Mouse (Mus musculus): ENCODE measurements around the gene Rfc1. TPM values are rescaled to one million over a fixed set of nuclear protein-coding genes. Genes with fewer than 3 reads are reported as not detected.
"Not testable (repeated sequence)": the region's sequence is repeated elsewhere in the genome, so short reads cannot be mapped to it uniquely, and the experiment has no call there.

The Rfc1 gene
- polyA plus RNA-seq, 1 experiment from 2014 or later, result 82.3 TPM

DNA sequence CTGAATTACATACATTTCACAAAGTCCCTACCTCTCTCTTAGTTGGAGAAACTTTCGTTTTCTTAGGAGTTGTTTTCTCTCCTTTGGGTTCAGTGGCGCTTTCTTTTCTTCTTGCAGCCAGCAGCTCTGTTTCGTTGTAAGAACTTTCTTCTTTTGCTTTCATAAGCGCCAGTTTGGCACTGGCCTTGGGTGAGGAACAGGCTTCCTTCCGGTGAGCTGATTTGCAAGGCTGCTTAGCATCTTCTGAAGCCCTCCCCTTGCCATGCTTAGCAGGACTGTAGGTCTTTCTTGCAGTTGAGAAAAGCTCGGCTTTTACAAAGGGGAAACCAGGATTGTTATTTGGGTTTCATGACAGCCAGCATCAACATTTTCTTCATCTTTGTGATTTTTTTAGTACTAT, 41.8 kb downstream of the Rfc1 start:
- Histone ChIP-seq H3K9ac (ENCODE audit: low read depth, low read length) (no peak overlapping the region), H3K27ac (ENCODE audit: low read depth, low read length) (no peak overlapping the region), H3K36me3 (ENCODE audit: control insufficient read depth, insufficient read depth, low read length) (peaks cover 16% of the 10 kb centered on the region; the same call in 1 of the 2 replicates), H3K9me3 (ENCODE audit: control insufficient read depth, low read length) (no peaks in the 10 kb centered on the region), H3K4me3 (ENCODE audit: low read depth, low read length) (no peak overlapping the region), H3K4me2 (no peak overlapping the region), H3K27me3 (replicated peaks; ENCODE audit: control insufficient read depth, insufficient read depth, low read length) (no peaks in the 10 kb centered on the region), H3K4me1 (replicated peaks; ENCODE audit: control insufficient read depth, insufficient read depth, low read length) (peaks cover 10% of the 10 kb centered on the region)
- DNase-seq (ENCODE audit: low spot score), result no peak
- WGBS, result 91% methylated on average over 6 of the region's 6 CpGs
- no peak for ATAC-seq (replicated peaks; ENCODE audit: low FRiP score)

DNA sequence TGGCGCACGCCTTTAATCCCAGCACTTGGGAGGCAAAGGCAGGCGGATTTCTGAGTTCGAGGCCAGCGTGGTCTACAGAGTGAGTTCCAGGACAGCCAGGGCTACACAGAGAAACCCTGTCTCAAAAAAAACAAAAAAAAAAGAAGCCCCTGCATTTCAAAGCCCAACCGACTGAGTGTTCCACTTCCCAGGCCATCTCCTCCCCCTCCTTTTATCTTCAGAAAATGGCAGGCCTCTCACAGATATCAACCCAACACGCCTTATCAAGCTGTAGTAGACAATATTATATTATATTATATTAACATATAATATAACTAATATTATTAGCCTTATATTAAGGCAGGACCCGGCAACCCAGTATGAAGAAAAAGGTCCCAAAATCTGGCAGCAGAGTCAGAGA, 46.5 kb downstream of the Rfc1 start:
- Histone ChIP-seq H3K27ac (ENCODE audit: low read depth, low read length) (peak overlapping the region; percentile 16; the same call in 1 of the 2 replicates), H3K36me3 (ENCODE audit: control insufficient read depth, insufficient read depth, low read length) (peaks cover 32% of the 10 kb centered on the region)
- not testable (repeated sequence) for DNase-seq (ENCODE audit: low spot score); ATAC-seq (replicated peaks; ENCODE audit: low FRiP score); H3K4me2 ChIP-seq; H3K9ac ChIP-seq (ENCODE audit: low read depth, low read length); H3K4me1 ChIP-seq (replicated peaks; ENCODE audit: control insufficient read depth, insufficient read depth, low read length); H3K9me3 ChIP-seq (ENCODE audit: control insufficient read depth, low read length); H3K27me3 ChIP-seq (replicated peaks; ENCODE audit: control insufficient read depth, insufficient read depth, low read length); H3K4me3 ChIP-seq (ENCODE audit: low read depth, low read length)
- WGBS, result 72% methylated on average over 8 of the region's 8 CpGs

DNA sequence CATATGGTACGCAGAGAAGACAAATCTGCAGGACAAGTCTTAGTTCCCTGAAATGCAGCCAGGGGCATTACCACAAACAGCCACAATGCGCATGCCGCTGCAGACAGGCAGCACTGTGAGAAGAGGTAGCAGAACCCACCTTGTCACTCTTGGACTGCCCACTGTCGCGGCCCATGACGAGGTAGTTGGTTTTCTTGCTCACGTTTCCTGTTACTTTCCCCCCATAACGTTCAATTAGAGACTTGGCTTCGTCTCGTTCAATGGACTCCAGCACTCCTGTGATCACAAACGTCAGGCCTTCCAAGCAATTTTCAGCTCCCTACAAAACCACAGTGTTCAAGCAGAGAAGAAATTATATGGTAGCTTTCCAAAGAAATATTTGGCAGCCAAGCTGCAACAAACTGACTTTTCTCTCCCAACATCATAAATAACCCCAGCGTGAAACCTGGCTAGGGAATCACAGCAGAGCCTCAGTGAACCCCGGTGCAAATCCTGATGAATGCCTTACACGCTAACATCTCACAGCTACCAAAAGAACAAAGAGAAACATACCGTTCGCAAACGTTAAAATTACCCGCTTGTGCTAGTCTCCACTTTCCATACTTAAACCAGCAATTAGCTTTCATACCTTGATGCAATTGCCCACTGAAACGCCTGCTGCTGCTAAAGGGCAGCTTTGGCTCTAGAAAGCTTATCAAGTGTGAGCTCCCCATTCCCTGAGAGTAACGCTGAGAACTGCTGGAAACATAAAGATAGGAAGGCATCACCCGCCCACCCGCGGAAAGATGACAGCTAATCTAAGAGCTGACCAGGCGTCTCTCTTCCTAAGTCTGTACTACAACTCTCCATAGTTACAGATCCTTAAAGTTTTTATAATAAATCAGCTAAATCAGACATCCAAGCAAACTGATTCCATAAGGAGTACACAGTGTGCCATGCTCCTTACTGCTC, 47.4 kb downstream of the Rfc1 start:
- 78% methylated on average over 24 of the region's 24 CpGs for WGBS
- Histone ChIP-seq H3K9ac (ENCODE audit: low read depth, low read length) (no peak overlapping the region), H3K4me1 (replicated peaks; ENCODE audit: control insufficient read depth, insufficient read depth, low read length) (peaks cover 10% of the 10 kb centered on the region), H3K36me3 (ENCODE audit: control insufficient read depth, insufficient read depth, low read length) (peaks cover 29% of the 10 kb centered on the region), H3K27me3 (replicated peaks; ENCODE audit: control insufficient read depth, insufficient read depth, low read length) (no peaks in the 10 kb centered on the region), H3K9me3 (ENCODE audit: control insufficient read depth, low read length) (no peaks in the 10 kb centered on the region), H3K4me3 (ENCODE audit: low read depth, low read length) (no peak overlapping the region), H3K4me2 (0 out of 2 replicates have a peak overlapping the region, but pooled peaks have one; percentile 21), H3K27ac (ENCODE audit: low read depth, low read length) (peak overlapping the region; percentile 16; the same call in 1 of the 2 replicates)
- DNase-seq (ENCODE audit: low spot score), result no peak
- ATAC-seq (replicated peaks; ENCODE audit: low FRiP score), result peak; percentile 79

DNA sequence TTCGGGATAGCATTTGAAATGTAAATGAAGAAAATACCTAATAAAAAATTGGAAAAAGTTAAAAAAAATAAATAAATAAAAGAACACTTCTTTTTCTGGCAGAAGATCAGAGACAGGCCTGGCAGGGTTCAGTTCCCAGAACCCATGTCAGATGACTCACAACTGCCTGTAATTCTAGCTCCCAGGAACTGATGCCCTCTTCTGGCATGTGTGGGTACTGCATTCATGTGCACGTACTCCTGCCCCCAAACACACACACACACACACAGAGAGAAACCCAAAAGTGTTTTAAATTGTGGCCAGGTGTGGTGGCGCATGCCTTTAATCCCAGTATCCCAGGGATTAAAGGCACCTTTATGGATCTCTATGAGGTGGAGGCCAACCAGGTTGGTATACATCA, 51.3 kb downstream of the Rfc1 start:
- peaks cover 33% of the 10 kb centered on the region for H3K36me3 ChIP-seq (ENCODE audit: control insufficient read depth, insufficient read depth, low read length)
- H3K4me1 ChIP-seq (replicated peaks; ENCODE audit: control insufficient read depth, insufficient read depth, low read length), result peaks cover 10% of the 10 kb centered on the region
- H3K9me3 ChIP-seq (ENCODE audit: control insufficient read depth, low read length), result no peaks in the 10 kb centered on the region
- no peak overlapping the region for H3K9ac ChIP-seq (ENCODE audit: low read depth, low read length)
- no peak overlapping the region for H3K27ac ChIP-seq (ENCODE audit: low read depth, low read length)
- H3K4me2 ChIP-seq, result no peak overlapping the region
- DNase-seq (ENCODE audit: low spot score) (no peak), ATAC-seq (replicated peaks; ENCODE audit: low FRiP score) (no peak)
- no peaks in the 10 kb centered on the region for H3K27me3 ChIP-seq (replicated peaks; ENCODE audit: control insufficient read depth, insufficient read depth, low read length)
- no peak overlapping the region for H3K4me3 ChIP-seq (ENCODE audit: low read depth, low read length)
- WGBS, result 92% methylated on average over 3 of the region's 3 CpGs

DNA sequence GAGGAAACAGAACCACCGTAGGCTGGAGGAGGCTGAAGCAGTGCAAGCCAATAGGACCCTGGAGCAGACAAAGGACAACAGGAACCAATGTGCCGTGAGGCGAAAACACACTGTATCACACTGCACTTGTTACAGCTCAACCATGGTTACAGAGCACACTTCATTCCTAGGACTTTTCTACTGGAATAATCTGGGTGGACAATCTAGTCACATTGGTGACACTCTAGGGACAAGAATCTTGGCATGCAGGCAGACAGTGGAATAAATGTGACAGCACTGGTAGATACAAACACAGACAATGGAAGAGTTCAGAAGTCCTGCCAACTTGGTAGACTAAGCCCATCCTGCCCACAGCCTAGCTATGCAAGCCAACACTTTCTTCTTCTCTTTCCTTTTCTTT, 54.3 kb downstream of the Rfc1 start:
- WGBS, result 91% methylated on average over 3 of the region's 3 CpGs
- Histone ChIP-seq H3K36me3 (ENCODE audit: control insufficient read depth, insufficient read depth, low read length) (peaks cover 37% of the 10 kb centered on the region), H3K4me3 (ENCODE audit: low read depth, low read length) (no peak overlapping the region)

DNA sequence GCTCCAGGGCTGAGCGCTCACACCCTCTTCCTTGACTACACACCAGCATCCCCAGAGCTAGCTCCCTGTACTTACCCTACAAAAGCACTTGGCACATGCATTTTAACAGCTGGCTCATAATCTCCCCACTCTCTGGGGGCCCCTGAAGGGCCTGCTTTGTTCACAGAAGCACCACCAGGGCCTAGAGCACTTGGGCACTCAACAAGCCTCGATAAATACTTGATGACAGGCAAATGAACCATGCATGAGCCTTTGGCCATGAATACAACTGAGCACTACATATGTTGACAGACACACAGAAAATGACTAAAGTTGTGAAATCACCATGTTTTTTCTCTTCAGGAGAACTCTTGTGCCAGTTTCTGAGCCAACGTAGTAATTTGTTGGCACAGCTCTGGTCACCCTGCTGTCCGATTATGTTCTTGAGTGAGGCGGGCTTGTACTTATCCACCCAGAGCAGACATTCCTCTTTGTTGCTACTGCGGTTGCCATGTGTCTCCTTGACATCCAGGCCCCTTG, 56.3 kb downstream of the Rfc1 start:
- peaks cover 34% of the 10 kb centered on the region for H3K36me3 ChIP-seq (ENCODE audit: control insufficient read depth, insufficient read depth, low read length)
- WGBS, result 93% methylated on average over 6 of the region's 6 CpGs

More for the DNA sequence above, 54.3 kb downstream of the Rfc1 start:
- Histone ChIP-seq H3K27me3 (replicated peaks; ENCODE audit: control insufficient read depth, insufficient read depth, low read length) (no peaks in the 10 kb centered on the region), H3K4me2 (no peak overlapping the region), H3K9me3 (ENCODE audit: control insufficient read depth, low read length) (no peaks in the 10 kb centered on the region), H3K9ac (ENCODE audit: low read depth, low read length) (no peak overlapping the region), H3K27ac (ENCODE audit: low read depth, low read length) (no peak overlapping the region), H3K4me1 (replicated peaks; ENCODE audit: control insufficient read depth, insufficient read depth, low read length) (no peaks in the 10 kb centered on the region)
- DNase-seq (ENCODE audit: low spot score), result no peak
- no peak for ATAC-seq (replicated peaks; ENCODE audit: low FRiP score)

DNA sequence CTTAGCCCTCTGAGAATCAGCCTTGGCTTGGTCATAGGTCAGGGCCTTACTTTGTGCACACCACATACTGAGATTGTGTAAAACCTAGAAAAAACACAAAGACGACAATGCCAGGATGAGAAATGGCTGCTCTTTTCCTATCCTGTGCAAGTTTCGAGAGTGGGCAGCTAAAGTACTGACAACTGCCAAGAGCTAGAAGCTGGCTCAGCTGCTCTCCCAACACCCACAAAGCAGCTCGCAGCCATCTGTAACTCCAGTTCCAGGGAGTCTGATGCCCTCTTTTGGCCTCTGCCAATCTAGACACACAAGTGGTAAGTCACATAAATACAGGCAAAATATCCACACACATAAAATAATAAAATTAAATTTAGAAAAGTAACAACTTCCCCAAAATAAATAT, 61.5 kb downstream of the Rfc1 start:
- H3K27ac ChIP-seq (ENCODE audit: low read depth, low read length), result no peak overlapping the region
- ATAC-seq (replicated peaks; ENCODE audit: low FRiP score), result no peak
- WGBS, result 88% methylated on average over 3 of the region's 3 CpGs

More for the DNA sequence above, 56.3 kb downstream of the Rfc1 start:
- H3K27ac ChIP-seq (ENCODE audit: low read depth, low read length), result no peak overlapping the region
- no peaks in the 10 kb centered on the region for H3K27me3 ChIP-seq (replicated peaks; ENCODE audit: control insufficient read depth, insufficient read depth, low read length)
- no peak overlapping the region for H3K4me2 ChIP-seq
- ATAC-seq (replicated peaks; ENCODE audit: low FRiP score), result no peak
- no peaks in the 10 kb centered on the region for H3K4me1 ChIP-seq (replicated peaks; ENCODE audit: control insufficient read depth, insufficient read depth, low read length)
- H3K9ac ChIP-seq (ENCODE audit: low read depth, low read length), result no peak overlapping the region
- no peak for DNase-seq (ENCODE audit: low spot score)
- H3K9me3 ChIP-seq (ENCODE audit: control insufficient read depth, low read length), result no peaks in the 10 kb centered on the region
- no peak overlapping the region for H3K4me3 ChIP-seq (ENCODE audit: low read depth, low read length)

DNA sequence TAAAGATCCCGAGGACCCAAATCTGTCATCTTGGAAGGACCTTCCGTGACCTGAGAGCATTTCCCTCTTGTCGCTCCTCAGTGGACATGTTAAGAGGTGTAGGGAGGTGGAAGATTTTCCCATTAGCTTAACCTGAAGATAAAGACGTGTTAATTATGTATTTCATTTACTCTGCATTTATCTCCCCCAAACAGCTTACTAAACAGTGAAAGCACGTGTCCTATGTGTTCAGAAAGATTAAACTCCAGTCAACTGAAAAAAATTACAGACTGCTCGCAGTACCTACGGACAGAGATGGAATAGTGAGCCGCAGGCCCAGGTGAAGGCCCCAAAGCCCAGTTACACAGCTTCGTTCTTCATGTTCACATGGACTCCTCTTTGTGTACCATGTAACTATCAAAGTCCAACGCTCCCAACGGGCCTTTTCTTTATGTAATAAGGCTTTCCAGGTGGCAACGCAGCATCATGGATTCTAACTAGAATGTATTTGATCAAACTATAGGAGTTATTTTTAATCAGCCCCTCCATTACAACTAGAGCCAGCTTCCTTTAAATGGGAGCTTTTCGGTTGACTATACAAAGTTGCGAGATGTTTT, 77.5 kb downstream of the Rfc1 start:
- no peaks in the 10 kb centered on the region for H3K27me3 ChIP-seq (replicated peaks; ENCODE audit: control insufficient read depth, insufficient read depth, low read length)
- H3K4me3 ChIP-seq (ENCODE audit: low read depth, low read length), result no peak overlapping the region
- no peaks in the 10 kb centered on the region for H3K4me1 ChIP-seq (replicated peaks; ENCODE audit: control insufficient read depth, insufficient read depth, low read length)
- H3K4me2 ChIP-seq, result no peak overlapping the region
- 89% methylated on average over 14 of the region's 14 CpGs for WGBS
- no peak for DNase-seq (ENCODE audit: low spot score)
- no peaks in the 10 kb centered on the region for H3K9me3 ChIP-seq (ENCODE audit: control insufficient read depth, low read length)
- ATAC-seq (replicated peaks; ENCODE audit: low FRiP score), result 0 out of 2 replicates have a peak, but pooled peaks have one; percentile 20
- H3K27ac ChIP-seq (ENCODE audit: low read depth, low read length), result no peak overlapping the region
- H3K9ac ChIP-seq (ENCODE audit: low read depth, low read length), result no peak overlapping the region
- H3K36me3 ChIP-seq (ENCODE audit: control insufficient read depth, insufficient read depth, low read length), result peaks cover 21% of the 10 kb centered on the region

More for the DNA sequence above, 61.5 kb downstream of the Rfc1 start:
- Histone ChIP-seq H3K27me3 (replicated peaks; ENCODE audit: control insufficient read depth, insufficient read depth, low read length) (no peaks in the 10 kb centered on the region), H3K4me1 (replicated peaks; ENCODE audit: control insufficient read depth, insufficient read depth, low read length) (no peaks in the 10 kb centered on the region), H3K4me3 (ENCODE audit: low read depth, low read length) (no peak overlapping the region), H3K9me3 (ENCODE audit: control insufficient read depth, low read length) (no peaks in the 10 kb centered on the region), H3K9ac (ENCODE audit: low read depth, low read length) (no peak overlapping the region), H3K36me3 (ENCODE audit: control insufficient read depth, insufficient read depth, low read length) (peaks cover 44% of the 10 kb centered on the region), H3K4me2 (no peak overlapping the region)
- no peak for DNase-seq (ENCODE audit: low spot score)

Measured in liver, embryonic 11.5 days (tissue).